Mouse (Mus musculus) v-Abl transformed pro-B cells (cell line): ENCODE results near the gene Ppp1r26.
"Not testable (repeated sequence)": the region's sequence is repeated elsewhere in the genome, so short reads cannot be mapped to it uniquely, and the experiment has no call there.

ENCODE experiments used
- in situ Hi-C, 2 experiments: fragments of 400-800 bp; cut with MboI; formaldehyde crosslinking; loops; one replicate each; pipeline ENCODE4 v1.15.1; 2025; ENCODE audit not compliant: unreplicated experiment in 2 of 2

Gene Ppp1r26

DNA sequence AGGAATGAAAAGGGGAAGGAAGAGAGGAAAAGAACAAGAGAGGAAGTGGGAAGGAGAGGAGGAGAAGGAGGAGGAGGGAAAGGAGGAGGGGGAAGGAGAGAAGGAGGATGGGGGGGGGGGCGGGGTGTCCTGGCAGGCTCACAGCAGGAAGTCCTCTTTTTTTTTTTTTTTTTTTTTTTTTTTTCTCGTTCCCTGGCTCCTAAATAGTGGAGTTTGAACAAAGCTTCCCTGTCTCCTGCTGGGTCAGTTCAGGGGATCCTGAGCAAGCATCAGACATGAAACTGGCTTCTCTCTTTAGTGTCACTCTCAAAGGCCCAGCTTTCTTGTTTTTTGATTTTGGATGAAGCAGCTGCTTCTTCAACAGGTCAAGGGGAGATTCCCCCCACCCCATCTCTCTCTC is 13.1 kb upstream of the Ppp1r26 start:
- in situ Hi-C loops = no loop called here

GRCm38 (mm10) chr2:28435401-28435800 is 11.2 kb upstream of the Ppp1r26 start:
- in situ Hi-C loops = no loop called here

GRCm38 (mm10) chr2:28440842-28441241 is 5.8 kb upstream of the Ppp1r26 start:
- in situ Hi-C loops = no loop called here

DNA sequence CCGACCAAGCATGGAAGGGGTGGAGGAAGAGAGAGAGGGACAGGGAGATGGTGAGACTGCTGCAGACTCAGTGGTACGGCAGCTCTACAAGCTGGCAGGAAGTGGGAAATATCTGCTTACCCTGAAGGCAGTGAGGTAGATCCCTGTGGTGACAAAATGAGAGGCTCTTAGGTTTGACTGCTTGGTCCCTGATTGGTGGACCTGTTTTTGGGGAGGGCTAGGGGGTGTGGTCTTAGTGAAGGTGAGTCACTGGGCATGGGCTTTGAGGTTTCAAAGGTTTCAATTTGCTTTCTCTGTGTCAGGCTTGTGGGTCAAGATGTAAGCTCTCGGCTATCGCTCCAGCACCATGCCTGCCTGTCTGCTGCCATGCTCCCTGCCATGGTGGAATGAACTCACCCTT is 1.5 kb upstream of the Ppp1r26 start:
- in situ Hi-C loops = no loop called here

DNA sequence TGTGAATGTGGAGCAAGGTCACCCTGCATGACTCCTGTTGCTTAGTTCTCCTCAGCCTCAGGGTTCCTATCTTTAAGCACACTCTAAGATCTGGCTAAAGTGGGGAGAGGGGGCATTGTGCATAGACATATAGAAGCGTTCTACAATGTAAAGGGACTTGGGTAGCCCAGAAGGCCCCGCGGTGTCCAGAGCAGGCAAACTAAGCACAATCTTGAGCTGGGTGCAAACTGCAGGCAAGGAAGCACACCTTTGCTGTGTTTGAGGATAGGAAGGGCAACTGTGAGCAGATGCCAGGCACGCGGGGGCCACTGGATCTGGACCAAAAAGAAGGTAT is 452 bp upstream of the Ppp1r26 start:
- in situ Hi-C loops = no loop called here

DNA sequence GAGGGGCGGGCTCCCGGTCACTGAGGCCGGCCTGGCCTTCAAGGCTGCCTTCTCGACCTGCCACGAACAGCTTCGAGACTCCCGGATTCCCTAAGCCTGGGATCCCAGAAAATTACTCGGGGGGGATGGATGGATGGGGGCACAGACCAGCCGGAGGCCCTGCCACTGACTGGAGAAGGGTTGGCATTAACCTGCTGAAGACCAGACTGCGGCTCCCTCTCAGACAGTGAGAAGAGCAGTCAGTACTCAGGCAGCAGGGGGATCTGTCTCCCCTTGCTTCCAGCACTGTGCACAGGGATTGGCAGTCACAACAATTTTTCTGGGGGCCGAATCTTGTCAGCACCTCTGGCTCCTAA is 693 bp downstream of the Ppp1r26 start:
- in situ Hi-C loops = no loop called here

GRCm38 (mm10) chr2:28451663-28452062 is 5.1 kb downstream of the Ppp1r26 start:
- in situ Hi-C loops = no loop called here

GRCm38 (mm10) chr2:28453539-28453938 is 6.9 kb downstream of the Ppp1r26 start:
- in situ Hi-C loops = no loop called here

GRCm38 (mm10) chr2:28456616-28457015 is 10.0 kb downstream of the Ppp1r26 start:
- in situ Hi-C loops = no loop called here

DNA sequence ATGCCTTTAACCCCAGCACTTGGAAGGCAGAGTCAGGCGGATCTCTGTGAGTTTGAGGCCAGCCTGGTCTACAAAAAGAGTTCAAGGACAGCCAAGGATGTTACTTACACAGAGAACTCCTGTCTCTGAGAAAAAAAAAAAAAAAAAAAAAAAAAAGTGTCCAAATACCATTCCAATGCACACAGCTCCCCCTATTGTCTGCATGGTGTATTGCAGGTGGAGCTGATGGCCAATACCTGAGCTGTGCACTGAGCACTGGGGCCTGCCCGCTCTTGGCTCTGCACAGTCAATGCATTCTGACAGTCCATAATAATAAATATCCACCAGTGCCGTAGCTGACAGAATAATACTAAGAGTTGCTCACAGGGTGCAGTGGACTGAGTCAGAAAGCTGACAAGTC is 17.3 kb downstream of the Ppp1r26 start:
- in situ Hi-C loops = no loop called here

- in situ Hi-C loops = no loop called here
Observed at GRCm38 (mm10) chr2:28464919-28465318, 18.3 kb downstream of the Ppp1r26 start.

DNA sequence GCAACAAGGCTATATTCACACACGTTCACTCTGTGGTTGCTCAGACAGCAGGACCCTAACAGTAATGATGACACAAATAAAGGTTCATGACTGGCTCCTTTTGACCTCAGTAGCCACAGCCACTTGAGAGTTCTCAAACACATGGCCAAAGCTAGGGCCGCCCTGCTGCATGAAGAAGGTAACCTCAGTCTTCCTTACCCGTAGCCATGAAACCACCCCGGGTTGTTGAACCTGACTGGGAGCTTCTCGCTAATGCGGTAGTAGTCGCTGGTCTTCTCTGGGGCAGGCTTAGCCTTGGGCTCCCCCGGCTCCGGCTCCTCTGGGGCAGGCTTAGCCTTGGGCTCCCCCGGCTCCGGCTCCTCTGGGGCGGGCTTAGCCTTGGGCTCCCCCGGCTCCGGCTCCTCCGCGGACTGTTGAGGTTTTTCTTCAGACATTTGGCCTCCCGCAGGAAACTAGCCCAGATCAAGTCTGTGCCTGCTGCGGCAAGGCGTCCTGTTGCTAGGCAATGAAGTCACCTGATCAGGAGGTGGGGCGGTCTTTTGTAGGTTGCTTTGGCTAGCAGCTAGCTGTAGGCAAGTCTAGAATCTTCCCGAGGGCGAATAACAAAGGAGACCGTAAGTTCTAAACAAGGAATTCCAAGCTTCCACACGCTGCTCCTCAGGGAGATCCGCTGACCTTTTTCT is 19.4 kb downstream of the Ppp1r26 start, which contains the start of gene 1700007K13Rik:
Gene 1700007K13Rik (minus strand): TSS at position 497 of the 683 bp plus-strand sequence.
- in situ Hi-C loops = no loop called here

GRCm38 (mm10) chr2:28467860-28468485 is 21.4 kb downstream of the Ppp1r26 start, which contains the start of gene Mrps2:
Mrps2 (plus strand) TSS chr2:28468066.
- in situ Hi-C loops = no loop called here

DNA sequence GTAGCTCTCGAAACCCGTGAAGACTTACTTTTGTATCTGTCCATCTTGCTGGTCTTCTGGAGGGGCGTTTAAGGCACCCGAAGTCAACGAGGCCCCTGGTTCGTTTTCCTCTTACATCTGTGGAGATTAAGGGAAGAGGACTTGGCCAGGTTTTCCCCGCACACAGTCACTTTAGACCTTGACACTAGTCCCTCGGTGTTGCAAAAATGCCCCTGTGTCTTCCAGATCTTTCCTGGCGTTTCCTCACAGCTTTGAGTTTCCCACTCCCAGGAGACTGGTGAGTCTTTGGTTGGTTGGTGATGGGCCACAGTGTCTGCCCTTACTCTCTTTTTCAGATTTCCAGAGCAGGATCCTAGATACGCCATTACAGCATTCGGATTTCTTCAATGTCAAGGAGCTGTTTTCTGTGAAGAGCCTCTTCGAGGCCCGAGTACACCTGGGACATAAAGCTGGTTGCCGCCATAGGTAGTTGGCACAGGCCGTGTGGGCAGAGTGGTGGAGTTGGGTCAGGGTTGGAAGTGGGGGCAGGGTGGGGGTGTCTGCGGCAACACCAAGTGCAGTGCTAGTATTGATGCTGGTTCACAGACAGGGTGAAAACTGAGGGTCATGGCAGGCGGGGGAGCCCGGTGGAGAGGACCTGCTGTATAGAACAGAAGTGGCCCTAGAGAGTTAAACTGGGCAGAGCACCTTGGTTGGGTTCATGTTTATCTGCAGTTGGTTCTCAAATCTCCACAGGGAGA is 22.1 kb downstream of the Ppp1r26 start:
- in situ Hi-C loops = no loop called here

DNA sequence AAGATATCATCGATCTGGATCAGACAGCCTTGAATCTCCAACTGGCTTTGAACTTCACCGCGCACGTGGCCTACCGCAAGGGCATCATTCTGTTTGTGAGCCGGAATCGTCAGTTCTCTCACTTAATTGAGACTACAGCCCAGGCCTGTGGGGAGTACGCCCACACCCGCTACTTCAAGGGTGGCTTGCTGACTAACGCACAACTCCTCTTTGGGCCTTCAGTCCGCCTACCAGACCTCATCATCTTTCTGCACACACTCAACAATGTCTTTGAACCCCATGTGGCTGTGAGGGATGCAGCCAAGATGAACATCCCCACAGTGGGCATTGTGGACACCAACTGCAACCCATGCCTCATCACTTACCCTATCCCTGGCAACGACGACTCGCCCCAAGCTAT is 22.9 kb downstream of the Ppp1r26 start:
- in situ Hi-C loops = no loop called here

GRCm38 (mm10) chr2:28470591-28470990 is 24.0 kb downstream of the Ppp1r26 start:
- in situ Hi-C loops = no loop called here

GRCm38 (mm10) chr2:28472011-28472410 is 25.4 kb downstream of the Ppp1r26 start:
- in situ Hi-C loops = not testable (repeated sequence)

DNA sequence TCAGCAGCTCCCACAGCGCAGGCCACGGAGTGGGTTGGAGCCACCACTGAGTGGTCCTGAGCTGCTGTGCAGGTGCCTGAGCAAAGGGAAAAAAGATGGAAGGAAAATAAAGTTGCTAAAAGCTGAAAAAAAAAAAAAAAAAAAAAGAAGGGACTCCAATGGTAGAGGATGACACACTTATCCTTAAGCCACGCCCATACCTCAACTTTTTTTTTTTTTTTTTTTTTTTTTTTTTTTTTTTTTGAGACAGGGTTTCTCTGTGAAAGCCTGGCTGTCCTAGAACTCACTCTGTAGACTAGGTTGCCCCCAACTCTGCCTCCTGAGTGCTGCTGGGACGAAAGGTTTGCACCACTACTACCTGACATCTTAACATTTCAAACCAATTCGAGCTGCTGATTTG is 31.4 kb downstream of the Ppp1r26 start:
- in situ Hi-C loops = not testable (repeated sequence)

DNA sequence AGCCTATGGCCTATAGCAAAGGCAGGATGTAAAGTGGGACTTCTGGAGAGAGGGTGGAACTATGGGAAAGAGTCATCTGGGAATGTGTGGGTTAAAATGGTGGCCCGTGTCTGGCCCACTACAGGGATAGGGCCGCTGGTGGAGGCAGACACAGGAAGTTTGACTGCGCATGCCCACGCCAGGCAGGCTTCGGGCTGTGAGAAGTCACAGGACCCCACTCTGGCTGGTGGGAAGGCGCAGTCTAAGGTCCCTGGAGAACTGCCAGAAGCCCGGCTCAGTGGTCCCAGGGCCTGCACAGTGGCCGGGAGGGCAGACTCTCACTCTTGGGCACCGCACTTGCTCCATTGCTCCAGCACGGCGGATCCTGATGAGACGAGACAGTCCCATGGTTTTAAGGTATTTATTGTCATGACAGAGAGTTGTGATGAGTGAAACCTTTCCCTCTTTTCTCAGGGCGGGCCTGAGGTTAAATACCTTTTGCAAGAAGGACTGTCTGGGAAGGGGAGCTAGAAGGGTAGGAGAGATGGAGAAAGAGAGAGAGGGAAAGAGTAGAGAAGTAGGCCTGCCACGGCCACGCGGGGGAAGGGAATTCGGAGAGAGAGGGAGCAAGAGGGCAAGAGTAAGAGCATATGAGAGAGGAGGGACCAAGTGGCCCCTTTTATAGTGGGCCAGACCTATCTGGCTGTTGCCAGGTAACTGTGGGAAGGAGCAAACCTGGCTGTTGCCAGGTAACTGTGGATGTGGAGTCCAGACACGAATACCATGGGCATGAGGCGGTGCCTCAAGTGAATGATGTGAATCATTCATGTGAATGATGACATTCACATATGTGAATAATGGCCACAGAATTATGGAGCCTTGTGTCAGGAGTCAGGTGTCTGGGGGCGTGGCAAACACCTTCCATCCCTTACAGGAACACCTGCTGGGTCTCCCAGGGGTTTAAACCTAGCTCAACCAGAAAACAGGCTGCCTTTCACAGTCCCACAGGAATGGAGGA is 32.9 kb downstream of the Ppp1r26 start:
- in situ Hi-C loops = no loop called here

DNA sequence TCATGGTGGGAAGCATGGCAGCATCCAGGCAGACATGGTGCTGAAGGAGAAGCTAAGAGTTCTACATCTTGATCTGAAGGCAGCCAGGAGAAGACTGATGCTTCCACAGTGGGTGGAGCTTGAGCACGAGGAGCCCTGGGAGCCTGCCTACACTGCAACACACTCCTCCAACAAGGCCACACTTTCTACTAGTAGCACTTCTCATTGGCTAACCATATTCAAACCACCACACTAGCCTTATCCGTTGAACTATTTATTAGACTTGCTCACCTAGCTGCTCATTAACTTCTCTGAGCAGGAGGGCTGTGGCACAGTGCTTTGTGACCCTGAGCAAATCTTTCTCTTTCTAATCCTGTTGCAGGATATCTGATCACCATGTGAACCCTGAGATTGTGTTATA is 37.3 kb downstream of the Ppp1r26 start:
- in situ Hi-C loops = no loop called here

GRCm38 (mm10) chr2:28494521-28494920 is 47.9 kb downstream of the Ppp1r26 start:
- in situ Hi-C loops = no loop called here
